Mouse (Mus musculus): ENCODE results near the gene E030018B13Rik.

DNA sequence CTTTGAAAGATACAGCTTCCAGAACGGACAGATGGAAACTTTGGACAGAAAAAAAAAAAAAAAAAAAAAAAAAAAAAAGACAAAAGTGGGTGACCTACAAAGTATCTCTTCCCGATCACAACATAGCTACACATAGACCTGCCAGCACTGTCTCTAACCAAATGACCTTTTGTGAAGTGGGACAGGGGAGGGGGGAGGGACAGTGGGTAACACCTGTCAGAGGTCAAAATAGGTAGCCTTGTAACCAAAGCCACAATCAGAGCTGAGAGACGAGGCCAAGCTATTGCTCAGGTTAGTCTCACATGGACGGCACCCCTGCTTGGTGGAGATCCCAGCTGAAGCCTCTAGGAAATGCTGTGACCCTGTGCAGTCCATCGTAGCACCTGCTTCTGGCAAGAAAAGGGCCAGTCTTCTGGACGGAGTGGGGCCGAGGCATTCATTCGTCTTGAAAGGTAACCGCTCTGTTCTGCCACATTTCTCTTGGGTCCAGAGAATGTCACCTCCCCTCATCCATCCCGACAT, 29.0 kb upstream of the E030018B13Rik start:
- TF ChIP-seq CTCF (IDR thresholded peaks at IDR 0.05) (no peak), EP300 (IDR thresholded peaks at IDR 0.05; ENCODE audit: insufficient read depth, low read depth, low read length) (no peak), POLR2A (IDR thresholded peaks at IDR 0.05; ENCODE audit: insufficient read depth, low read depth, low read length) (no peak)

Data from heart, adult 2 months (tissue).